ENCODE assay signal across 8 mouse cellular contexts in the genomic region with DNA sequence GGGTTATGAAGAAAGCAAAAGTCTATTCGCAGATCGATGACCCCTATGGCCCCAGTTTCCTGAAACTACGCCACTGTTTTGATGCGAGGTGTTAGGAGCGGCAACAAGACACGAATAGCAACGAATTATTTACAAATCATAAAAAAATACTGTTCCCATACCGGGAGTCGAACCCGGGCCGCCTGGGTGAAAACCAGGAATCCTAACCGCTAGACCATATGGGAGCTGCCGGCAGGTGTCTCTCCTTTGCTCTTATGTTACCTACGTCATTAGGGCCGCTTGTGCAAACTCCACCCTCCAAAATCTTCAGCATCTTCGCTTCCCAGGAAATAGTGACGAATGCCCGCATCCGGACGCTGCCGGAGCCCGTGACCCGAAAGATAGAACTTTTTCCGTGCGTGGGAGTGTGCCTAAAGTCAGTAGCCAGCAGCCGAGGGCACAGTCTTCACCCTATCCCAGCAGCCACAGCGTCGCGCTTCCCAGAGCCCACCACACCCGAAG. TPM values are rescaled to one million over a fixed set of nuclear protein-coding genes. Genes with fewer than 3 reads are reported as not detected.
DNase-seq lines count a peak whose midpoint lies in the region; ATAC-seq lines count a peak whose summit lies in the region.

No protein-coding gene starts in this region.

- no peaks in the 10 kb centered on the region for H3K27me3 ChIP-seq in hindbrain, embryonic 15.5 days

- WGBS in hindbrain, embryonic 15.5 days: under 1% methylated on average over 30 of the region's 30 CpGs

- H3K4me3 ChIP-seq in hindbrain, embryonic 15.5 days: peak overlapping the region; percentile 77

- peaks cover 34% of the 10 kb centered on the region for H3K4me1 ChIP-seq in hindbrain, embryonic 15.5 days (replicated peaks)

- ATAC-seq in hindbrain, embryonic 15.5 days (ENCODE audit: low FRiP score, low read depth): peak; percentile 25

- peak overlapping the region; percentile 94 for H3K27ac ChIP-seq in hindbrain, embryonic 15.5 days (replicated peaks)

- H3K9ac ChIP-seq in hindbrain, embryonic 15.5 days: peak overlapping the region; percentile 76

- peak overlapping the region; percentile 71 for H3K4me2 ChIP-seq in hindbrain, embryonic 15.5 days

- H3K9me3 ChIP-seq in hindbrain, embryonic 15.5 days: no peaks in the 10 kb centered on the region

- DNase-seq in T-cell, adult 2 months (ENCODE audit: low spot score): peak; percentile 89
- DNase-seq in cerebellum, postnatal 36 days: peak; percentile 91 to 98
- DNase-seq in frontal cortex, postnatal 36 days (ENCODE audit: low spot score in 2 of 2): peak; percentile 95 to 97
- DNase-seq in left cerebral cortex, adult 11 months (ENCODE audit: low spot score): peak; percentile 74
- peak; percentile 95 for DNase-seq in lung, postnatal 36 days
- DNase-seq in retina, embryonic 14.5 days (ENCODE audit: low spot score): peak; percentile 94
- DNase-seq in thymus, postnatal 36 days: peak; percentile 85 to 86

- no peaks in the 10 kb centered on the region for H3K36me3 ChIP-seq in hindbrain, embryonic 15.5 days

RNA-seq across cellular contexts. Expression of a gene that starts 4.8 kb away (rescaled TPM):
- 62.2 and 64.5 TPM in 2 replicates for polyA plus RNA-seq in hindbrain, embryonic 15.5 days (2015; fragmentation: Nextera tagmentation; extraction: Ambion mirVana)

RNA-seq across cellular contexts. Expression of a gene that starts 4.9 kb away (rescaled TPM):
- 51.1 and 52.5 TPM in 2 replicates for polyA plus RNA-seq in hindbrain, embryonic 15.5 days (2015; fragmentation: Nextera tagmentation; extraction: Ambion mirVana)

RNA-seq across cellular contexts. Expression of a gene that starts 24.9 kb away (rescaled TPM):
- 5.0 and 6.1 TPM in 2 replicates for polyA plus RNA-seq in hindbrain, embryonic 15.5 days (2015; fragmentation: Nextera tagmentation; extraction: Ambion mirVana)

Comparison
In these comparisons a context has a peak if more than half of its experiments do, and no peak if none do; other contexts are left out.
1. Peak in every context shown above with its lines: DNase-seq, ATAC-seq, H3K4me3 ChIP-seq and H3K27ac ChIP-seq.